Mouse (Mus musculus) megakaryocyte, embryonic 14.5 days (primary cell): ENCODE measurements around the gene Crybb2. TPM values are rescaled to one million over a fixed set of nuclear protein-coding genes. Genes with fewer than 3 reads are reported as not detected.
"Not testable (repeated sequence)": the region's sequence is repeated elsewhere in the genome, so short reads cannot be mapped to it uniquely, and the experiment has no call there.

Experiments
- H3K27me3 ChIP-seq: replicated peaks from 2 replicates; pipeline ENCODE3; 2012; ENCODE audit warnings: inconsistent platforms
- H3K36me3 ChIP-seq: replicated peaks from 2 replicates; pipeline ENCODE3; 2012; ENCODE audit warnings: low read length, inconsistent platforms, mixed read lengths
- H3K4me1 ChIP-seq: 2 replicates; pipeline ENCODE4 v1.6.1; 2012; ENCODE audit warnings: inconsistent platforms
- H3K4me3 ChIP-seq: replicated peaks from 2 replicates; pipeline ENCODE3; 2012; ENCODE audit warnings: moderate library complexity, mild to moderate bottlenecking, inconsistent platforms
- H3K9me3 ChIP-seq: 2 replicates; pipeline ENCODE4 v1.6.1; 2012; ENCODE audit warnings: inconsistent platforms
- FLI1 ChIP-seq: IDR thresholded peaks from 2 replicates; pipeline ENCODE4 v1.6.1; 2012; ENCODE audit warnings: low read length, inconsistent platforms, mixed read lengths
- GATA1 ChIP-seq: IDR thresholded peaks from 3 replicates; pipeline ENCODE4 v1.6.1; 2012; ENCODE audit warnings: mixed read lengths, low read length, inconsistent platforms, borderline replicate concordance
- polyA plus RNA-seq: library from polyadenylated mRNA; stranded (reverse); fragments of >175 nt; gene quantifications from 2 replicates; pipeline ENCODE4 v1.2.3, GENCODE M21; 2012; ENCODE audit warnings: low replicate concordance; ENCODE audit not compliant: insufficient read depth

The Crybb2 gene
- not detected in 2 replicates for polyA plus RNA-seq

DNA sequence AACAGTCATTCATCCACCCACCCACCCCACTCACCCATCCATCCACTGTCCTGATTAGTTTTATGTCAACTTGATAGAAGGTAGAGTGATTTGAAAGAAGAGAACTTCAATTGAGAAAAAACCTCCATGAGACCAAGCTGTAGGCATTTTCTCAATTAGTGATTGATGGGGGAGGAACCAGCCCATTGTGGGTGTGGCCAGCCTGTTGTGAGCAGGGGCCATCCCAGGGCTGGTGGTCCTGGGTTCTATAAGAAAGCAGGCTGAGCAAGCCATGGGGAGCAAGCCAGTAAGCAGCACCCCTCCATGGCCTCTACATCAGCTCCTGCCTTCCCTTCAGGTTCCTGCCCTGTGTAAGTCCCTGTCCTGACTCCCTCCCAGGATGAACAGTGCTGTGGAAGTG lies at the start of gene Crybb2:
Gene Crybb2 (minus strand): TSS at position 101 of the 400 bp plus-strand sequence.
- no peak within 1 kb of the TSS for H3K4me3 ChIP-seq
- H3K27me3 ChIP-seq, result peaks cover 56% of the 10 kb centered on the region
- H3K4me1 ChIP-seq, result no peaks in the 10 kb centered on the region
- no peaks in the 10 kb centered on the region for H3K36me3 ChIP-seq
- 0 out of 2 replicates have a peak, but pooled peaks cover 3% of the 10 kb centered on the region for H3K9me3 ChIP-seq
- TF ChIP-seq FLI1 (no peak), GATA1 (no peak)

DNA sequence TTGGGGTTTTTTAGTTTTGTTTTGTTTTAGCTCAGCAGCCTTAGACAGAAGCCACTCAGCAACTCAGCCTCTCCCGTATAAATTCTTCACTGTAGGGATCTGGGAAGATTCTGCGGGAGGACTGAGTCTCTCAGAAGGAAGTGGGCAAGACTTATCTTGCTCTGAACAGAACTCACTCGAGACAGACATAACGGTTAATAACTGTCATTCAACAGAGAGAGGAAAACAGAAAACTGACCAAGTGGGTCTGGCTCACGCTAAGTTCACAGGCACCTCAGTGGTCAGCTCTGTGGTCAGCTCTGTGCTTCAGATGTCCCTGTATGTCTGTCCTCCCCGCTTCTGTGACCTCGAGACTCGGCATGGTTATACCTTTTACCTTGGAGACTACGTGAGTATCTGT lies 49.4 kb upstream of the Crybb2 start:
- no peaks in the 10 kb centered on the region for H3K9me3 ChIP-seq
- H3K4me1 ChIP-seq, result peaks cover 100% of the 10 kb centered on the region
- H3K4me3 ChIP-seq, result peak overlapping the region; percentile 92
- no peaks in the 10 kb centered on the region for H3K27me3 ChIP-seq
- TF ChIP-seq FLI1, result no peak
- peak; percentile 5; the same call in 1 of the 3 replicates for TF ChIP-seq GATA1
- peaks cover 27% of the 10 kb centered on the region for H3K36me3 ChIP-seq

- no peak for TF ChIP-seq GATA1
- TF ChIP-seq FLI1, result no peak
- Histone ChIP-seq H3K4me3 (peak overlapping the region; percentile 92), H3K9me3 (no peaks in the 10 kb centered on the region), H3K27me3 (no peaks in the 10 kb centered on the region), H3K36me3 (peaks cover 25% of the 10 kb centered on the region), H3K4me1 (peaks cover 100% of the 10 kb centered on the region)
These were observed 48.8 kb upstream of the Crybb2 start for GRCm38 (mm10) chr5:113118695-113119094.

- Histone ChIP-seq H3K4me3 (no peak overlapping the region), H3K9me3 (no peaks in the 10 kb centered on the region), H3K36me3 (peaks cover 23% of the 10 kb centered on the region), H3K27me3 (no peaks in the 10 kb centered on the region), H3K4me1 (peaks cover 100% of the 10 kb centered on the region)
- TF ChIP-seq FLI1 (no peak), GATA1 (no peak)
These were observed 47.4 kb upstream of the Crybb2 start for GRCm38 (mm10) chr5:113117361-113117760.

DNA sequence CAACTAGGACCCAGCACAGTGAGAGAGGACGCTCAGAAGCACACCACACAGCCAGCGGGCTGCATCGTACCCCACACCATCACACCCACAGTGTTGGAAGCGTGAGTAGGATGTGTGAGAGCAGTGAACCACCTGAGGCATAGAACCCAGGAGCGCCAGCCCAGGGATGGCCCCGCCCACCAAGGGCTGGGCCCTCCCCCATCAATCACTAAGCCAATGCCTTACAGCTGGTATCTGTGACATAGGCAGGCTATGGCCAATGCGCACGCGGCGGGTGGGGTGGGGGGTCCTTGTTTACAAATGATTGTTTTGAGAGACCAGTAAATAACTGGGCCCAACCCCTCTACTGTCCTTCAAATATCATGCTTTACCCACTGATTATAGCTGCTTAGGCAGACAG lies 46.0 kb upstream of the Crybb2 start:
- Histone ChIP-seq H3K9me3 (no peaks in the 10 kb centered on the region), H3K4me3 (peak overlapping the region; percentile 34), H3K4me1 (peaks cover 100% of the 10 kb centered on the region), H3K27me3 (no peaks in the 10 kb centered on the region), H3K36me3 (peaks cover 9% of the 10 kb centered on the region)
- TF ChIP-seq FLI1 (no peak), GATA1 (no peak)

DNA sequence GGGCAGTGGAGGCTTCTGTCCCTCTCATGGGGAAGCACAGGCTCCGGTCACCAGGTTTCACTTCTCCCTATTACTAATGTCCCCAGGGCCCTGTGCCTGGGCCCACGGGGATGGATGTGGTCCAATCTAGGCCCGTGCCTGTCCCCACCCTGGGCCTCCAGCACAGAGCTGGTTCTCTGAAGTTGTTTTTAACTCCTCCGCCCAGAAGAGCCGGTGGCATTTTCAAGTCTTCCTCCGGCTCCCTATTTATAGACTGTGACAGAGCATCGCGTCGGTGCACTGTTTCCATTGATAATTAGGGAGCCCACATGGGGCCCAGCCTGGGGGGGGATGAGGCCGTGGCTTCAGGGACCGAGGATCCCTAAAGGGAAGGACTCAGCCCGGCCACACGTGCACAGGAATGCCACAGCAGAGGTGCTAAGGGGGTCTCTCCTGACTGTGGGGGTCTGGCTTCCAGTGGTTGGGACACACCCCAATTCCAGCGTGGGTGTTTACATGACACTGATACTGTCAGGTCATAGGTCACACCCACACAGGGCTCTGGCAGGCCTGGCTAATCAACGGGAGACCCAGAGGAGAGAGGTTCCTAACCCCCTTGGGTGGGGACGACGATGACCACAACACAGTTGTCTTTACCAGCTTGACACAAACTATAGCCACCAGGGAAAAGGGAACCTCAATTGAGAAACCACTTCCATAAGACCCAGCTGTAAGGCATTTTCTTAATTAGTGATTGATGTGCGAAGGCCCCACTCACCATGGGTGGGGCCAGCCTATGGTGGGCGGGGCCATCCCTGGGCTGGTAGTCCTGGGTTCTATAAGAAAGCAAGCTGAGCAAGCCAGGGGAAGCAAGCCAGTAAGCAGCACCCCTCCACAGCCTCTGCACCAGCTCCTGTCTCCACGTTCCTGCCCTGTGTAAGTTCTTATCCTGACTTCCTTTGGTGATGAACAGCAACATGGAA lies 44.6 kb upstream of the Crybb2 start:
- H3K4me3 ChIP-seq, result peak overlapping the region; percentile 86
- peaks cover 7% of the 10 kb centered on the region for H3K36me3 ChIP-seq
- no peaks in the 10 kb centered on the region for H3K9me3 ChIP-seq
- no peak for TF ChIP-seq FLI1
- no peak for TF ChIP-seq GATA1
- H3K4me1 ChIP-seq, result peaks cover 98% of the 10 kb centered on the region
- H3K27me3 ChIP-seq, result no peaks in the 10 kb centered on the region

- Histone ChIP-seq H3K4me3 (peak overlapping the region; percentile 86), H3K9me3 (no peaks in the 10 kb centered on the region), H3K27me3 (peaks cover 2% of the 10 kb centered on the region), H3K4me1 (peaks cover 95% of the 10 kb centered on the region), H3K36me3 (peaks cover 7% of the 10 kb centered on the region)
- TF ChIP-seq GATA1 (no peak), FLI1 (no peak)
These were observed 43.2 kb upstream of the Crybb2 start for GRCm38 (mm10) chr5:113113120-113113519.

DNA sequence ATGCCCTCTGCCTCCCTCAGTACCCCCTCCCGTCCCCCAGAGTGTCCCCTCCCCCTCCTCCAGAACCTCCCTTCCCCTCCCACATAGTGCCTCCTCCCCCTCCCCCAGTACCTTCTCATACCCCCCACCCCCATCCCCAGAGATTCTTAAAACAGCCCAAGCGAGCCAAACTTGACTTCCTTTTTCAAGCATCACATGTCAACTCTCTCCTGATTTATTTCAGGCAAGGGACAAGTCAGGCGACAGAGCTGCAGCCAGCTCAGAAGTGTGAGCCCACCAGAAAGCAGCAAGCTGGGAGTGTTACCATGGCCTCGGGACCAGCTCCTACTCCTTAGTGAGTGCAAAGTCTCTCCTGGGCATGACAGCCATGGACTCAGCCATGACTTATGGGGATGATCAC lies 41.4 kb upstream of the Crybb2 start:
- TF ChIP-seq FLI1 (no peak), GATA1 (no peak)
- Histone ChIP-seq H3K27me3 (peaks cover 13% of the 10 kb centered on the region), H3K4me3 (peak overlapping the region; percentile 82), H3K36me3 (peaks cover 7% of the 10 kb centered on the region), H3K4me1 (peaks cover 94% of the 10 kb centered on the region), H3K9me3 (no peaks in the 10 kb centered on the region)

DNA sequence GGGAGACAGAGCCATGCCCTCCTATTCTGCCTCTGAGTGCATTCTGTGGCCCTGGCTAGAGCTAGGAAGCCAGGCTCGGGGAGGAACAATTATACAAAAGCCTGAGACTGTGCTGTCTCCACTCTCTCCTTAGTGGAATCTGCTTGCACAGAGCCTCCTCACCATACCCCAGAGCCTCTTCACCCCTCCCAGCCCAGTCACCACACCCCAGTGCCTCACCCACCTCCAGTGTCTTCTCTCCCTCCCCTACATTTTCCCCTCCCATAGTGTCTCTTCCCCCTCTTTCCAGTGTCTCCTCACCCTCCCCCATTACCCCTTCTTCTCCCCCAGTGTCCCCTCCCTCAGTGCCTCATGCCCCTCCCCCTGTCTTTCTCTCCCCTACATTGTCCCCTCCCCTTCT lies 41.0 kb upstream of the Crybb2 start:
- peaks cover 90% of the 10 kb centered on the region for H3K4me1 ChIP-seq
- no peak for TF ChIP-seq GATA1
- no peak for TF ChIP-seq FLI1
- H3K4me3 ChIP-seq, result peak overlapping the region; percentile 81

DNA sequence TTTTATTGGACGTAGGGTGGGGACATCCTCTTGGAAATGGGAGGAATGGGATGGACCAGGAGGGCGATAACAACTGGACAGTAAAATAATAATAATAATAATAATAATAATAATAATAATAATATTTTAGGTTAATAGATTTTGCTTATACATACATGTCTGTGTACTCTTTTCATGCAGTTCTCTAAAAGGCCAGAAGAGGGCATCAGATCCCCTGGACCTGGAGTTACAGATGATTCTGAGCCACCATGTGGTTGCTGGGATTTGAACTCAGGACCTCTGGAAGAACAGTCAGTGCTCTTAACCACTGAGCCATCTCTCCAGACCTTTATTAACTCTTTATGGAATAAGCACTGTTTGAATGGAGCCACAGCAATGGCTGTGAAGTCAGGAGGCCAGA lies 39.7 kb upstream of the Crybb2 start:
- not testable (repeated sequence) for H3K36me3 ChIP-seq, H3K4me3 ChIP-seq, H3K9me3 ChIP-seq
- peaks cover 23% of the 10 kb centered on the region for H3K27me3 ChIP-seq
- H3K4me1 ChIP-seq, result peaks cover 85% of the 10 kb centered on the region

More for the DNA sequence above, 41.0 kb upstream of the Crybb2 start:
- Histone ChIP-seq H3K36me3 (peaks cover 7% of the 10 kb centered on the region), H3K27me3 (peaks cover 13% of the 10 kb centered on the region), H3K9me3 (no peaks in the 10 kb centered on the region)
